Mouse (Mus musculus): ENCODE measurements around the gene Efemp1. TPM values are rescaled to one million over a fixed set of nuclear protein-coding genes. Genes with fewer than 3 reads are reported as not detected.

Gene Efemp1
- polyA plus RNA-seq (2015; fragmentation: Nextera tagmentation; extraction: Ambion mirVana) = 4.1 and 6.3 TPM in 2 replicates

DNA sequence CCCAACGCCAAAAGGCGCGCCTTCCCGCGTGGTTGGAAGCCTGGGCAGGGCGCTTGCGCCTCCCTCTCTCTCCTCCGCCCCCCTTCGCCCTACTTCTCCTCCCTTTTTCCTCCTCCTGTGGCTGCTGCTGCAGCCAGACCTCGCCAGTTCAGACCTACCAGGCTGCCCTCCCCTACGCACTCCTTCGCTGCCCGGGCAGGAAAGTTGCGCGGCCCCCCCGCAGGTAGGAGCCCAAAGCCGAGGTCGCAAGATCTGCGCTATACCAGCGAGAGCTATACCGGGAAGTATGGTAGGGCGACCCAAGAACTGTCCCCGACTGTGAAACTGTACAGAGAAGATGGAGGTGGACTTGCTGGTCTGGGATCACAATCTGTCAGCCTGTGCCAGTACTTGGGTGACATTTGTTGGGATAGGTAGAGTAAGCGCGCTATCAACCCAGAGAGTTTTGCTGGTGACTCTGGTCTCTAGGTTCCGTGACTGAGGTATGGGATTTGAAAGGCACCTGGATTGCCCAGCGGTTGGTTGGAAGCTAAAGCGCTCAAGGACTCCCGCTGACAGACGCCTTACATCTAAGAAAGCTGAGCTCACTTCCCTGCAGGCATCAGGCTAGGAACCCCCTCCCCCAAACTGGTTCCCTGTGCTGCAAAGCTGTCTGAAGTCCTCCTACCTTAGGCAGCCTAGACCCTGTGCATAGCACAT is at the start of gene Efemp1:
Gene Efemp1, plus strand, starts transcription at position 103 of the 699 bp plus-strand sequence.
- Histone ChIP-seq H3K27me3 (replicated peaks) (peaks cover 16% of the 10 kb centered on the region; the same call in 1 of the 2 replicates), H3K4me3 (peak within 1 kb of the TSS; percentile 46), H3K27ac (no peak within 1 kb of the TSS), H3K9ac (peak within 1 kb of the TSS; percentile 27), H3K9me3 (no peaks in the 10 kb centered on the region), H3K36me3 (replicated peaks) (no peaks in the 10 kb centered on the region), H3K4me2 (peak within 1 kb of the TSS; percentile 93), H3K4me1 (peaks cover 8% of the 10 kb centered on the region)
- ATAC-seq (replicated peaks) = peak; percentile 65
- 1% methylated on average over 30 of the region's 30 CpGs for WGBS

GRCm38 (mm10) chr11:28808685-28809084 is 44.3 kb upstream of the Efemp1 start:
- ATAC-seq (replicated peaks) = no peak
- Histone ChIP-seq H3K36me3 (replicated peaks) (no peaks in the 10 kb centered on the region), H3K9me3 (no peaks in the 10 kb centered on the region), H3K4me1 (no peaks in the 10 kb centered on the region), H3K27me3 (replicated peaks) (no peaks in the 10 kb centered on the region), H3K9ac (no peak overlapping the region), H3K4me2 (no peak overlapping the region), H3K4me3 (no peak overlapping the region), H3K27ac (no peak overlapping the region)
- 67% methylated on average over 3 of the region's 3 CpGs for WGBS

DNA sequence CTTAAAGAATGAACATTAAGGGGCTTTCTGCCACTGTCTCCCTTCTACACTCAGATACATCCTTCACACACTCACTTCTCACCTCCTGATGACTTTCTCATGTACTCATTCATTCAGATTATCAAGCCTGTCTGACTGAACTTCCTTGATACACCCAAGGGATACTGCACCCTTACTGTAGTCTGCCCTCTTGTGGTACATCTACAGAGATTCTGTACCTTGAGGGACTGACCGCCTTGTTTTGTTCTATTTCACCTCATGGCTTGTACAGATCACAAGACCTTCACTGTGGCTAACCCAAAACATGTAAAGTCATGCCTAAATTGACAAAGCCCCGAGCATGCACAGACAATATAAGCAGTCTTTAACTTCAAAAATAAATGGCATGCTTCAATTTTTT is 41.1 kb upstream of the Efemp1 start:
- H3K27me3 ChIP-seq (replicated peaks) = no peaks in the 10 kb centered on the region
- H3K4me1 ChIP-seq = no peaks in the 10 kb centered on the region
- ATAC-seq (replicated peaks) = no peak
- WGBS = 81% methylated on average over 2 of the region's 2 CpGs
- H3K27ac ChIP-seq = no peak overlapping the region
- no peak overlapping the region for H3K4me3 ChIP-seq
- H3K4me2 ChIP-seq = no peak overlapping the region
- H3K9me3 ChIP-seq = no peaks in the 10 kb centered on the region
- no peaks in the 10 kb centered on the region for H3K36me3 ChIP-seq (replicated peaks)
- H3K9ac ChIP-seq = no peak overlapping the region

GRCm38 (mm10) chr11:28812564-28812963 is 40.4 kb upstream of the Efemp1 start:
- no peak for ATAC-seq (replicated peaks)
- WGBS = 69% methylated on average over 2 of the region's 2 CpGs
- Histone ChIP-seq H3K27me3 (replicated peaks) (no peaks in the 10 kb centered on the region), H3K4me2 (no peak overlapping the region), H3K4me1 (no peaks in the 10 kb centered on the region), H3K36me3 (replicated peaks) (no peaks in the 10 kb centered on the region), H3K27ac (no peak overlapping the region), H3K9ac (no peak overlapping the region), H3K4me3 (no peak overlapping the region), H3K9me3 (no peaks in the 10 kb centered on the region)

- H3K4me1 ChIP-seq = no peaks in the 10 kb centered on the region
Observed at GRCm38 (mm10) chr11:28817405-28817804, 35.6 kb upstream of the Efemp1 start.

GRCm38 (mm10) chr11:28826950-28827349 is 26.1 kb upstream of the Efemp1 start:
- ATAC-seq (replicated peaks) = no peak
- whole genome bisulfite sequencing = 89% methylated on average over 2 of the region's 2 CpGs
- no peak overlapping the region for H3K4me3 ChIP-seq
- no peaks in the 10 kb centered on the region for H3K36me3 ChIP-seq (replicated peaks)
- no peak overlapping the region for H3K4me2 ChIP-seq
- H3K27me3 ChIP-seq (replicated peaks) = no peaks in the 10 kb centered on the region
- H3K4me1 ChIP-seq = no peaks in the 10 kb centered on the region
- no peaks in the 10 kb centered on the region for H3K9me3 ChIP-seq
- no peak overlapping the region for H3K27ac ChIP-seq
- H3K9ac ChIP-seq = no peak overlapping the region

More at GRCm38 (mm10) chr11:28817405-28817804, 35.6 kb upstream of the Efemp1 start:
- H3K9me3 ChIP-seq = no peaks in the 10 kb centered on the region
- no peak overlapping the region for H3K4me2 ChIP-seq
- 75% methylated on average over 4 of the region's 4 CpGs for WGBS
- no peak overlapping the region for H3K4me3 ChIP-seq
- no peaks in the 10 kb centered on the region for H3K36me3 ChIP-seq (replicated peaks)
- no peaks in the 10 kb centered on the region for H3K27me3 ChIP-seq (replicated peaks)
- ATAC-seq (replicated peaks) = no peak
- no peak overlapping the region for H3K27ac ChIP-seq
- no peak overlapping the region for H3K9ac ChIP-seq

- H3K27me3 ChIP-seq (replicated peaks) = no peaks in the 10 kb centered on the region
- H3K4me1 ChIP-seq = no peaks in the 10 kb centered on the region
- H3K27ac ChIP-seq = no peak overlapping the region
- H3K4me3 ChIP-seq = no peak overlapping the region
- H3K9ac ChIP-seq = no peak overlapping the region
- no peaks in the 10 kb centered on the region for H3K9me3 ChIP-seq
- ATAC-seq (replicated peaks) = no peak
- no peaks in the 10 kb centered on the region for H3K36me3 ChIP-seq (replicated peaks)
- 52% methylated on average over 3 of the region's 3 CpGs for WGBS
- no peak overlapping the region for H3K4me2 ChIP-seq
Observed at GRCm38 (mm10) chr11:28833809-28834208, 19.2 kb upstream of the Efemp1 start.

- Histone ChIP-seq H3K36me3 (replicated peaks) (no peaks in the 10 kb centered on the region), H3K9me3 (no peaks in the 10 kb centered on the region), H3K4me3 (no peak overlapping the region), H3K4me1 (no peaks in the 10 kb centered on the region), H3K27ac (no peak overlapping the region), H3K27me3 (replicated peaks) (no peaks in the 10 kb centered on the region), H3K9ac (no peak overlapping the region), H3K4me2 (no peak overlapping the region)
- ATAC-seq (replicated peaks) = no peak
Observed at GRCm38 (mm10) chr11:28835141-28835540, 17.9 kb upstream of the Efemp1 start.

- no peaks in the 10 kb centered on the region for H3K36me3 ChIP-seq (replicated peaks)
- no peaks in the 10 kb centered on the region for H3K9me3 ChIP-seq
- H3K27ac ChIP-seq = no peak overlapping the region
Observed at GRCm38 (mm10) chr11:28849841-28850240, 3.2 kb upstream of the Efemp1 start.

DNA sequence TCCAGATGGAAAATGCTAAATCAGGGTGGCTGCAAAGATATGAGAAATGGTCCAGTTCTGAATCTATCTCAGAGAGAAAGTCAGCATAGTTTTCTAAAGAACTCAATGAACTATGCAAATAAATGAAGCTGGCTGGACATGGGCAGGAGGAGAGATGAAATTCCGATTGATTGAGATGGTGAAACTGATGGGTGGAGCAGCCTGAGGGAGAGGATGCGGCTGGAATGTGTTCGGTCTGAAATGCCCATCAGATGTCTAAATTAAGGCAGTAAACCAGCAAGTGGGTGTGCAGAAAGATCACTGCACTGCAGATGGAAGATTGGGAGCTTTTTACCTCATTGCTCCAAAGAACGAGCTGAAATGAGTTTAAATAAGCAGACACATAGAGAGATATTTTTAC is 1.4 kb upstream of the Efemp1 start:
- 69% methylated on average over 4 of the region's 4 CpGs for WGBS
- Histone ChIP-seq H3K4me2 (no peak overlapping the region), H3K4me1 (peaks cover 8% of the 10 kb centered on the region), H3K27ac (no peak overlapping the region), H3K9ac (no peak overlapping the region), H3K4me3 (no peak overlapping the region), H3K27me3 (replicated peaks) (peaks cover 16% of the 10 kb centered on the region; the same call in 1 of the 2 replicates), H3K36me3 (replicated peaks) (no peaks in the 10 kb centered on the region), H3K9me3 (no peaks in the 10 kb centered on the region)
- ATAC-seq (replicated peaks) = no peak

More at GRCm38 (mm10) chr11:28849841-28850240, 3.2 kb upstream of the Efemp1 start:
- H3K4me1 ChIP-seq = peaks cover 8% of the 10 kb centered on the region
- H3K9ac ChIP-seq = no peak overlapping the region
- no peak overlapping the region for H3K4me2 ChIP-seq
- H3K4me3 ChIP-seq = no peak overlapping the region
- H3K27me3 ChIP-seq (replicated peaks) = peaks cover 16% of the 10 kb centered on the region; the same call in 1 of the 2 replicates
- no peak for ATAC-seq (replicated peaks)

- H3K4me2 ChIP-seq = peak overlapping the region; percentile 93
- WGBS = 37% methylated on average over 6 of the region's 6 CpGs
- no peak for ATAC-seq (replicated peaks)
- no peaks in the 10 kb centered on the region for H3K9me3 ChIP-seq
- peak overlapping the region; percentile 46; the same call in 1 of the 2 replicates for H3K4me3 ChIP-seq
- no peak overlapping the region for H3K27ac ChIP-seq
- H3K36me3 ChIP-seq (replicated peaks) = no peaks in the 10 kb centered on the region
- H3K27me3 ChIP-seq (replicated peaks) = peaks cover 16% of the 10 kb centered on the region; the same call in 1 of the 2 replicates
- H3K4me1 ChIP-seq = peaks cover 8% of the 10 kb centered on the region
- no peak overlapping the region for H3K9ac ChIP-seq
Observed at GRCm38 (mm10) chr11:28852361-28852919, 564 bp upstream of the Efemp1 start.

- Histone ChIP-seq H3K36me3 (replicated peaks) (no peaks in the 10 kb centered on the region), H3K4me3 (no peak overlapping the region), H3K27me3 (replicated peaks) (no peaks in the 10 kb centered on the region), H3K4me1 (no peaks in the 10 kb centered on the region), H3K27ac (no peak overlapping the region), H3K4me2 (no peak overlapping the region), H3K9me3 (no peaks in the 10 kb centered on the region), H3K9ac (no peak overlapping the region)
- ATAC-seq (replicated peaks) = no peak
Observed at GRCm38 (mm10) chr11:28859125-28859524, 6.1 kb downstream of the Efemp1 start.

GRCm38 (mm10) chr11:28869129-28869528 is 16.1 kb downstream of the Efemp1 start:
- ATAC-seq (replicated peaks) = no peak

More at GRCm38 (mm10) chr11:28869129-28869528, 16.1 kb downstream of the Efemp1 start:
- H3K9ac ChIP-seq = no peak overlapping the region
- no peaks in the 10 kb centered on the region for H3K9me3 ChIP-seq
- no peaks in the 10 kb centered on the region for H3K27me3 ChIP-seq (replicated peaks)
- H3K27ac ChIP-seq = no peak overlapping the region
- H3K4me1 ChIP-seq = no peaks in the 10 kb centered on the region
- H3K4me3 ChIP-seq = no peak overlapping the region
- H3K4me2 ChIP-seq = no peak overlapping the region
- WGBS = 85% methylated on average over 2 of the region's 2 CpGs
- H3K36me3 ChIP-seq (replicated peaks) = no peaks in the 10 kb centered on the region
